Mouse (Mus musculus): ENCODE results near the gene Tmem131l.

Gene Tmem131l

DNA sequence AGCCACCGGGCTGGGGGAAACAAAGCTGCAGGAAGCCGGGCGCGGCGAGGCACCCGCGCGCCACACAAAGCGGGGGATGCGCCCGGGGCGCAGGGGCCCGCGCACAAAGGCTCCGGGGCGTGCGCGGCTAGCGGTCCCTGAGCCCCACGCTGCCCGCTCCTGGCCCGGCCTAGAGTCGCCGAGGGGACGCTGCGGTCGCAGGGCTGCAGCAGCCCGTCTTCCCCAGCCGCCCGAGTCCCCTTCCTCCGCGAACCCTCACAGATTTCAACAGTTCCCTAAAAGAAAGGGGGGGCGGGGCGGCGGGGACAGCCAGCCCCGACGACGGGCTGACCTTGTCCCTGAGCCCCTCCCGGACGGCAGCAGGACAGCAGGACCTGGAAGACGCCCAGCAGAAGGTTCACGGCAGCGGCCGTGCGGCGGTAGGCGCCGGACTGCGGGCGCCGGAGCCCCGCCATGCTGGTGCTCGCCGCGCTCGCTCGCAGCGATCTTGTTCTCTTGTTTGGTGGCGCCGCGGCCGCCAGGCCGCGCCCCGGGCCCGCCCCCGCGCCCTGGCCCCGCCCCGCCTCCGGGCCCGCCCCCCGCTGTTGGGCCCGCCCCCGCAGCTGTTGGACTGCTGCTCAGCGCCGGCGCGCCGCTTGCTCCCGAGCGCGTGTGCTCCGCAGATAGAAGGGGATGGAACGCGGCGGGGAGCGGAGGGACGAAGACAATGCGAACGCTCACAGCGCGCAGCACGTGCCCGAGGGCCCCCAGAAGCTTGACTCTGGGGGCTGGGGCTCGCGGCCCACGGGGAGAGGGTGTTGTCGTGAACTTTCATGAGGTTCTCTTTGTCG is at the start of gene Tmem131l:
TSS of gene Tmem131l (minus strand) at position 530 of the 830 bp plus-strand sequence.
- in situ Hi-C loops (cut with MboI; ENCODE audit: low sequenced_read_pairs): no loop called here

GRCm38 (mm10) chr3:84086921-84087320 is 46.9 kb upstream of the Tmem131l start:
- in situ Hi-C loops (cut with MboI; ENCODE audit: low sequenced_read_pairs): no loop called here

- in situ Hi-C loops (cut with MboI; ENCODE audit: low sequenced_read_pairs): no loop called here
These were observed 46.4 kb upstream of the Tmem131l start for GRCm38 (mm10) chr3:84086337-84086736.

DNA sequence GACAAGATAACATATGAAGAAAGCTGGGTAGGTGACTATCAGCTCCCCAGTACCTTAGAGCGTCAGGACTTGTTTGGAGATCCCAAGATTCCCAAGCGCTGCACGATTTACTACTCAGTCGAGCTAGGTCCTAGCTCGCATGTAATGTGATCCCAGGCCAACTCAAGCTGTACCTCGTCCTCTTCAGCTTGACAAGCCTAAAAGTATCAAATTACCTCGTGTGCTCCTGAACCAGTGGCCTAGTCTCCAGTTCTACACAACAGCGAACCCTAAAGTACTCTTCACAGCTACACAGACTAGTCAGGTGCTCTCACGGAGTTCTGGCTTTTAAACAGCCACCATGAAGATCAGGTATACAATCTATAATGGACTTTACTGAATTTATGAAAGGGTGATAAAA is 45.5 kb upstream of the Tmem131l start:
- in situ Hi-C loops (cut with MboI; ENCODE audit: low sequenced_read_pairs): no loop called here

- in situ Hi-C loops (cut with MboI; ENCODE audit: low sequenced_read_pairs): no loop called here
These were observed 41.3 kb upstream of the Tmem131l start for GRCm38 (mm10) chr3:84081208-84081722.

DNA sequence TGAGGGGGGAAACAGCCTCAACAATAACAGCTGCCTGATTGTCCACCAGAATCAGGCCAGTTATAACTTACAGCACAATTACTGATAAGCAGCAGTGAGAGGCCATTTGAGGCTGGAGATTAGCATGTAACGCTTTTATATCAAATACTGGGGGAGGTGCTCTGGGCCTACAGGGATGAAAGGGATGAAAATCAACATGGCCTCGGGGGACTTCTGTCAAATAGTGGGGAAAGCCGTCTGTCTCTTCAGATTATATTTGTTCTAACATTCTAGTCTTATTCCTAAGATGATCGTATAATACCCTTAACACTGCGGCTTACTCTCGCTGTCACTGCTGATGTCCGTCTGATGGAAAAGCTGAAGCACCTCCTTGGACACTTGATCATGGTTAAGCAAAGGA is 40.1 kb upstream of the Tmem131l start:
- in situ Hi-C loops (cut with MboI; ENCODE audit: low sequenced_read_pairs): no loop called here

- in situ Hi-C loops (cut with MboI; ENCODE audit: low sequenced_read_pairs): no loop called here
These were observed 37.5 kb upstream of the Tmem131l start for GRCm38 (mm10) chr3:84077505-84077904.

DNA sequence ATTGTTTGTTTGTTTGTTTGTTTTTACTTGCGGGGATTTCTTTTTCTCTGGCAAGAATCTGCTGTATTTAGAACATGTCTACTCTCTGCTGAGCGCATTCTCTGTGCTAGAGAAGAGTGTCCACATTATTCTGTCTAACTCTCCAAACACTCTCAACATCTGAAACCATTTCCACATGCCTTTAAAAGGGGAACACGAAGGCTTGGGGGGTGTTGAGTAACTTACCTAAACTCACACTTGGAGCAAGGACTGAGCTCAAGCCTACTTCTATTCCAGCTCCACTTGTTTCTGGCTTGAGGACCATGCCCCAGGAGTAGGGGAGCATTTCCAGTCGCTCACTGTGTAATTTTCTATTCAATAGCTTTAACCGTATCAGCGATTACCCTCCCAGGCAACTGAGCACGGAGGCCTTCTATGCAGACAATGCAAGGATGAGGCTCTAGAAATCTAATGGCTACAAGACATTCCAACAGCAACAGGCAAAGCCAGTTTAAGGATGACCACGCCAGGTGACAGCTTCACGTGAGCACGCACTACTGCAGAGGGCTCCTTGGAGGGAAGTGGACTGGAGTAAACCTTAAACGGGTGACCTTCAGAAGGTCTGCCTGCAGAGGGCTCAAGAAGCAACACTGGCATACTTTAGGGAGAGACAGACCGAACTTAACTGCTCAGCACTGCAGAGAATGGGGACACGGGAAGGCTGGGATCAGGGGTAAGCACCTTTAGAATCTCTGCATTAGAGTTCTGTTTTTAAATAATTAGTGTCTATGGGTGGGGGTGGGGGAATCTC is 36.8 kb upstream of the Tmem131l start:
- in situ Hi-C loops (cut with MboI; ENCODE audit: low sequenced_read_pairs): no loop called here

GRCm38 (mm10) chr3:84075516-84075915 is 35.5 kb upstream of the Tmem131l start:
- in situ Hi-C loops (cut with MboI; ENCODE audit: low sequenced_read_pairs): no loop called here

GRCm38 (mm10) chr3:84074777-84075176 is 34.8 kb upstream of the Tmem131l start:
- in situ Hi-C loops (cut with MboI; ENCODE audit: low sequenced_read_pairs): no loop called here

GRCm38 (mm10) chr3:84071641-84072040 is 31.7 kb upstream of the Tmem131l start:
- in situ Hi-C loops (cut with MboI; ENCODE audit: low sequenced_read_pairs): no loop called here

DNA sequence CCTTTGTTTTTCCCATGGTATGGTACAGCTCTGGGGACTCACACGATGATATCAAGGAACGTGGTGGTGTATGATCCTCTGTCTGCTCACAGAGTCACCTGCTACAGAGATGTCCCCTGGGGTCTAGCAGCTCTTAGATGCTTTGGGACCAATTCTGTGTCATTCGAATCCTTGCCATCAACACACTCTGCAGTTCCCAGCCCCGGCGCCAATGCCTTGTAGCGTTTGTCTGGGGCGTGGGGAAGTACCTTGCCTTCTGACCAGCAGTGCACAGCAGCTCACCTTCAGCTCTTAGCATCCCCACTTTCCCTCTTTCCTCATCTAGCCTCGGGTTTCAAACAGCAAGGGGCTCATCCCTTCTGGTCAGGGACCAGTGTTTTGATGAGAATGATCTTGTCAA is 30.8 kb upstream of the Tmem131l start:
- in situ Hi-C loops (cut with MboI; ENCODE audit: low sequenced_read_pairs): no loop called here

- in situ Hi-C loops (cut with MboI; ENCODE audit: low sequenced_read_pairs): no loop called here
These were observed 29.1 kb upstream of the Tmem131l start for GRCm38 (mm10) chr3:84068831-84069709.

- in situ Hi-C loops (cut with MboI; ENCODE audit: low sequenced_read_pairs): no loop called here
These were observed 25.9 kb upstream of the Tmem131l start for GRCm38 (mm10) chr3:84065825-84066224.

DNA sequence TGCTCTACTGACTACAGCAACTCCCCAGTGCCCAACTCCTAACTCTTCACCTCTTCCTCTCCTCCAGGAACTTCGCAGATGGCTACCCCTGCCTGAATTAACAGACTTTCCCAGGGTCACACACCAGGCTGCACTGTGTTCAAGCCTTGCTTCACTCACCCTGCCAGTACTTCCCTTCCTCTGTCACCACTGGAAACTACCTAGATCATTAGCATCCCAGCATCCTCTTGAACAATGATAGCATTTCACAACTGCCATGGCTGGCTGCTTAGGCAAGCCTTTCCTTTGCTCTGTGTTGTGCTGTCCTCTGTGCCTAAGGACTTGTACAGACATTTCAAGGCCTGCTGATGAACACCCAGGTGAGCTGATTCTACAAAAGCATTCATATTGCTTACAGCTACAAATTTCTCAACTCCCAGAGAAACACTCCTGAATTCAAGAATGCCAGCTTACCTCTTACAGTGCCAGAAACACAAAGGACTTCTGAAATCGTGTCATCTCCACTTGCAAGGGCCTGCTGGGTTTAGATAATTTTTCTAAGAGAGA is 23.5 kb upstream of the Tmem131l start:
- in situ Hi-C loops (cut with MboI; ENCODE audit: low sequenced_read_pairs): no loop called here

GRCm38 (mm10) chr3:84061523-84062453 is 21.8 kb upstream of the Tmem131l start:
- in situ Hi-C loops (cut with MboI; ENCODE audit: low sequenced_read_pairs): no loop called here

DNA sequence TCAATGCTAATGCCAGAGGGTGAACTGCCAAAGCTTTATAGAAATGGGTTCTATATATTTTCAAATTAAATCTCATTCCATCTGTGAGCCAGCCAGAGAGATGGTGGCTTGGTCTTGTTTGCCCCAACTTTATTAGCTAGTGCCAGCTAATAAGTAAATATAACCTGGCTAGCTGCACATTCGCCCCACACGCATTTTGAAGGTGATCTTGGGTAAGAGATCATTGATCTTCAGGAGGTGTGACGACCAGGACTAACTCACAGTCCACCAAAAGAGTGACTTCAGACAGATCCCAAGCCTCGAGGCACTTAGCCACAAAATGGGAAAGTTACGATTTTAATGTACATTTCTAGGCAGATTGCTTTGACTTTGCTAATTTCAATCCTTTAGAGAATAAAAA is 21.0 kb upstream of the Tmem131l start:
- in situ Hi-C loops (cut with MboI; ENCODE audit: low sequenced_read_pairs): no loop called here

DNA sequence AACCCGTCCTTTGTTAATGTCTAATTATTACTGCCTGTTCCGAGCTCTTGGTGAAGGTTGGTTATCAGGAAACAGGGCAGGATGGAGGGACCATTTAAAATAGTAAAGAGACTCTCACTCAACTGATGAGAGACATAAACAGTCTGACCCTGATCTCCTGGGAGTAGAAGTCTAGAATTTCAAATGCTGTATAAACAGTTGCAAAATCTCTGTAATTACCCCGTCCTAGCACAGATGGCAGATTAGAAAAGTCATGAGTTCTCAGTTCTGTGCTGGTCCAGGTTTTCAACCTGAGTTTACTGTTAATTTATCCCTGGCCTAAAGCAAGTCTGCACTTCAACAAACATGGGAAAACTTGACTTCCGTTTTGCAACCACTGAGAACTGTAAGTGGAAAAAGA is 20.2 kb upstream of the Tmem131l start:
- in situ Hi-C loops (cut with MboI; ENCODE audit: low sequenced_read_pairs): no loop called here

- in situ Hi-C loops (cut with MboI; ENCODE audit: low sequenced_read_pairs): no loop called here
These were observed 19.7 kb upstream of the Tmem131l start for GRCm38 (mm10) chr3:84059676-84060075.
